ENCODE assay signal across 19 mouse cellular contexts in genomic region chr16:20411958-20412570, GRCm38 (mm10). TPM values are rescaled to one million over a fixed set of nuclear protein-coding genes. Genes with fewer than 3 reads are reported as not detected.
DNase-seq lines count a peak whose midpoint lies in the region; ATAC-seq lines count a peak whose summit lies in the region.
"Had no signal": no experiment of that assay in that cellular context is flagged by ENCODE, and none has a peak within 500 bp of the region (broad histone marks: within the 10 kb centered on the region; RNA-seq: fewer than 3 reads in every experiment).

No protein-coding gene starts in this region.

- no peak overlapping the region for H3K9ac ChIP-seq in liver, embryonic 12.5 days
- H3K9ac ChIP-seq: heart, embryonic 13.5 days; hindbrain, embryonic 14.5 days; neural tube, embryonic 15.5 days had no signal

- peaks cover 24% of the 10 kb centered on the region for H3K4me1 ChIP-seq in liver, embryonic 12.5 days
- H3K4me1 ChIP-seq: limb, embryonic 10.5 days; neural tube, embryonic 15.5 days had no signal

- no peak overlapping the region for H3K27ac ChIP-seq in liver, embryonic 12.5 days
- H3K27ac ChIP-seq: heart, embryonic 13.5 days; hindbrain, embryonic 14.5 days; limb, embryonic 10.5 days; neural tube, embryonic 15.5 days had no signal

- H3K4me2 ChIP-seq in liver, embryonic 12.5 days, result no peak overlapping the region
- H3K4me2 ChIP-seq: heart, embryonic 13.5 days; hindbrain, embryonic 14.5 days; neural tube, embryonic 15.5 days had no signal

- no peaks in the 10 kb centered on the region for H3K27me3 ChIP-seq in liver, embryonic 12.5 days (replicated peaks)
- H3K27me3 ChIP-seq: heart, embryonic 13.5 days; megakaryocyte, embryonic 14.5 days; neural tube, embryonic 15.5 days had no signal

- no peaks in the 10 kb centered on the region for H3K9me3 ChIP-seq in liver, embryonic 12.5 days (replicated peaks)
- H3K9me3 ChIP-seq: heart, embryonic 13.5 days; limb, embryonic 10.5 days; megakaryocyte, embryonic 14.5 days; neural tube, embryonic 15.5 days had no signal

- H3K36me3 ChIP-seq in liver, embryonic 12.5 days, result peaks cover 8% of the 10 kb centered on the region; the same call in 1 of the 2 replicates

- DNase-seq in heart, adult 11 months, result peak; percentile 86
- no peak for DNase-seq in heart, postnatal 36 days
- DNase-seq in kidney, adult 9 months, result peak; percentile 31
- DNase-seq in kidney, postnatal 10 days, result no peak
- DNase-seq in yolk sac, embryonic 10.5 days (ENCODE audit: low spot score), result peak; percentile 79
- DNase-seq: adrenal gland, postnatal 10 days; B cell, adult 2 months; cerebellum, adult 9-11 months; heart, adult 18-20 months; layer of hippocampus, adult 9-11 months had no signal

- 72% methylated on average over 8 of the region's 8 CpGs for WGBS in liver, embryonic 12.5 days (ENCODE audit: insufficient replicate concordance)

- intact Hi-C loops in heart, postnatal 36 days (cut with DNase I), result no loop called here

- H3K4me3 ChIP-seq in liver, embryonic 12.5 days, result no peak overlapping the region
- H3K4me3 ChIP-seq: heart, embryonic 13.5 days; limb, embryonic 10.5 days; megakaryocyte, embryonic 14.5 days; neural tube, embryonic 15.5 days had no signal

- peak; percentile 46; the same call in 1 of the 2 replicates for ATAC-seq in liver, embryonic 12.5 days
- no peak for ATAC-seq in inflammation-experienced regulatory T-cells, adult 6 months
- ATAC-seq: forebrain, embryonic 14.5 days; midbrain, embryonic 16.5 days had no signal

RNA-seq across cellular contexts. Expression of gene Abcc5, which starts 14.1 kb away (rescaled TPM):
- total RNA-seq in heart, postnatal 36 days (2021), result 10 to 100 TPM; 32.2 to 34.5 TPM
- polyA plus RNA-seq in liver, embryonic 12.5 days (2016; fragmentation: Nextera tagmentation; extraction: Ambion mirVana), result 28.6 and 30.3 TPM in 2 replicates
- 10 to 100 TPM; 20.5 to 39.1 (median 35.7) TPM for polyA plus RNA-seq in inflammation-experienced regulatory T-cells, adult 6 months (2017; shearing (Covaris generic))

Comparison
In these comparisons a context has a peak if more than half of its experiments do, and no peak if none do; other contexts are left out.
1. DNase-seq: peak in heart, adult 11 months (single experiment), kidney, adult 9 months (single experiment) and yolk sac, embryonic 10.5 days (single experiment); none in heart, postnatal 36 days (0 of 2) and kidney, postnatal 10 days (single experiment).